Mouse (Mus musculus): Measurements from ENCODE around the gene Clcnka. TPM values are rescaled to one million over a fixed set of nuclear protein-coding genes. Genes with fewer than 3 reads are reported as not detected.

Clcnka gene
- total RNA-seq, 2 experiments from 2014 or later: not detected

- ATAC-seq (replicated peaks; ENCODE audit: poor library complexity): no peak
Measured at GRCm38 (mm10) chr4:141336196-141336595, 62.3 kb downstream of the Clcnka start.

- no peak for ATAC-seq (replicated peaks; ENCODE audit: poor library complexity)
Measured at GRCm38 (mm10) chr4:141335263-141335796, 63.2 kb downstream of the Clcnka start.

- ATAC-seq (replicated peaks; ENCODE audit: poor library complexity): no peak
Measured at GRCm38 (mm10) chr4:141334695-141335094, 63.8 kb downstream of the Clcnka start.

Other genes with a start within 250 kb of the Clcnka start
- 0.73 and 1.4 TPM in 2 replicates for gene Rsg1, start 184.8 kb downstream of the Clcnka start, total RNA-seq (2015)
- gene Rsg1, start 184.8 kb downstream of the Clcnka start, total RNA-seq (2017): 1.8 and 3.5 TPM in 2 replicates
- gene Arhgef19, start 159.2 kb downstream of the Clcnka start, total RNA-seq (2015): not detected in 2 replicates
- not detected in 2 replicates for gene Arhgef19, start 159.2 kb downstream of the Clcnka start, total RNA-seq (2017)
- gene Epha2, start 97.5 kb downstream of the Clcnka start, total RNA-seq (2015): 0.46 and 0.49 TPM in 2 replicates
- 0.14 and 0.50 TPM in 2 replicates for gene Epha2, start 97.5 kb downstream of the Clcnka start, total RNA-seq (2017)
- not detected in 2 replicates for gene Fam131c, start 30.5 kb downstream of the Clcnka start, total RNA-seq (2015)
- gene Fam131c, start 30.5 kb downstream of the Clcnka start, total RNA-seq (2017): not detected in 2 replicates
- not detected in 2 replicates for gene Clcnkb, start 17.3 kb upstream of the Clcnka start, total RNA-seq (2015)
- gene Clcnkb, start 17.3 kb upstream of the Clcnka start, total RNA-seq (2017): not detected in 2 replicates
- not detected in 2 replicates for gene Hspb7, start 22.1 kb upstream of the Clcnka start, total RNA-seq (2015)
- not detected in 2 replicates for gene Hspb7, start 22.1 kb upstream of the Clcnka start, total RNA-seq (2017)
- gene Srarp, start 37.4 kb upstream of the Clcnka start, total RNA-seq (2015): not detected in 2 replicates
- gene Srarp, start 37.4 kb upstream of the Clcnka start, total RNA-seq (2017): not detected in 2 replicates
- gene Zbtb17, start 45.9 kb upstream of the Clcnka start, total RNA-seq (2015): 12.0 and 14.0 TPM in 2 replicates
- 15.2 and 21.3 TPM in 2 replicates for gene Zbtb17, start 45.9 kb upstream of the Clcnka start, total RNA-seq (2017)
- 28.4 and 35.6 TPM in 2 replicates for gene Spen, start 139.9 kb upstream of the Clcnka start, total RNA-seq (2015)
- gene Spen, start 139.9 kb upstream of the Clcnka start, total RNA-seq (2017): 22.8 and 29.0 TPM in 2 replicates
- gene Fblim1, start 207.4 kb upstream of the Clcnka start, total RNA-seq (2015): not detected in 2 replicates
- 0.07 TPM in 1 of 2 replicates, not detected in the other for gene Fblim1, start 207.4 kb upstream of the Clcnka start, total RNA-seq (2017)
- gene Tmem82, start 219.9 kb upstream of the Clcnka start, total RNA-seq (2015): 0.10 and 0.76 TPM in 2 replicates
- gene Tmem82, start 219.9 kb upstream of the Clcnka start, total RNA-seq (2017): 0.46 and 1.6 TPM in 2 replicates
- gene Slc25a34, start 225.1 kb upstream of the Clcnka start, total RNA-seq (2015): not detected in 2 replicates
- gene Slc25a34, start 225.1 kb upstream of the Clcnka start, total RNA-seq (2017): not detected in 2 replicates